Mouse (Mus musculus): ENCODE measurements around the gene Chd2.

The Chd2 gene

GRCm38 (mm10) chr7:73561492-73562055 lies 19.9 kb upstream of the Chd2 start:
- no peak for DNase-seq

- DNase-seq = no peak
Measured at GRCm38 (mm10) chr7:73560811-73561210, 19.2 kb upstream of the Chd2 start.

GRCm38 (mm10) chr7:73559853-73560190 lies 18.2 kb upstream of the Chd2 start:
- DNase-seq = no peak

- no peak for DNase-seq
Measured at GRCm38 (mm10) chr7:73559170-73559852, 17.7 kb upstream of the Chd2 start.

- DNase-seq = peak; percentile 100
Measured at GRCm38 (mm10) chr7:73558293-73559169, 16.9 kb upstream of the Chd2 start.

- DNase-seq = peak; percentile 77
Measured at GRCm38 (mm10) chr7:73557671-73558265, 16.1 kb upstream of the Chd2 start.

- no peak for DNase-seq
Measured at GRCm38 (mm10) chr7:73556688-73557667, 15.3 kb upstream of the Chd2 start.

GRCm38 (mm10) chr7:73555918-73556580 lies 14.4 kb upstream of the Chd2 start:
- no peak for DNase-seq

- DNase-seq = no peak
Measured at GRCm38 (mm10) chr7:73554849-73555248, 13.2 kb upstream of the Chd2 start.

- peak; percentile 9 for DNase-seq
Measured at GRCm38 (mm10) chr7:73553160-73553559, 11.5 kb upstream of the Chd2 start.

GRCm38 (mm10) chr7:73552054-73552750 lies 10.6 kb upstream of the Chd2 start:
- DNase-seq = peak; percentile 6

GRCm38 (mm10) chr7:73551370-73551769 lies 9.7 kb upstream of the Chd2 start:
- DNase-seq = no peak

- no peak for DNase-seq
Measured at GRCm38 (mm10) chr7:73548051-73548450, 6.4 kb upstream of the Chd2 start.

- DNase-seq = no peak
Measured at GRCm38 (mm10) chr7:73546561-73547510, 5.2 kb upstream of the Chd2 start.

GRCm38 (mm10) chr7:73545004-73545403 lies 3.4 kb upstream of the Chd2 start:
- DNase-seq = no peak

GRCm38 (mm10) chr7:73542131-73542853 lies 662 bp upstream of the Chd2 start:
- DNase-seq = no peak

GRCm38 (mm10) chr7:73541079-73541390 lies 595 bp downstream of the Chd2 start:
- no peak for DNase-seq

GRCm38 (mm10) chr7:73540202-73541078 lies 1.2 kb downstream of the Chd2 start:
- no peak for DNase-seq

All from thymus, postnatal 4 days (tissue).